Mouse (Mus musculus) thymus, adult 2 months (tissue): Measurements from ENCODE around the gene 6030408B16Rik. TPM values are rescaled to one million over a fixed set of nuclear protein-coding genes. Genes with fewer than 3 reads are reported as not detected.

Experiments used
- DNase-seq: peaks from one replicate; pipeline ENCODE4 v3.0.0; 2021
- H3K27ac ChIP-seq: fragments of 200-500 bp; 2 replicates; pipeline ENCODE4 v1.5.1; 2012; ENCODE audit warnings: low read length, control low read depth; ENCODE audit not compliant: control insufficient read depth, insufficient read depth
- H3K27me3 ChIP-seq: fragments of 200-500 bp; 2 replicates; pipeline ENCODE4 v1.6.1; 2012; ENCODE audit warnings: mild to moderate bottlenecking, low read length, moderate library complexity, mixed read lengths; ENCODE audit not compliant: control insufficient read depth, insufficient read depth
- H3K36me3 ChIP-seq: fragments of 200-500 bp; 2 replicates; pipeline ENCODE4 v1.6.1; 2012; ENCODE audit warnings: mild to moderate bottlenecking, low read length, moderate library complexity; ENCODE audit not compliant: control insufficient read depth, insufficient read depth
- H3K4me1 ChIP-seq: fragments of 200-500 bp; replicated peaks from 2 replicates; pipeline ENCODE4 v1.6.1; 2012; ENCODE audit warnings: low read length; ENCODE audit not compliant: control insufficient read depth, insufficient read depth
- H3K4me3 ChIP-seq: fragments of 200-500 bp; 2 replicates; pipeline ENCODE4 v1.5.1; 2012; ENCODE audit warnings: mild to moderate bottlenecking, low read length, control low read depth, moderate library complexity; ENCODE audit not compliant: control insufficient read depth, insufficient read depth
- CTCF ChIP-seq: fragments of 200-500 bp; IDR thresholded peaks from 2 replicates; pipeline ENCODE4 v1.5.1; 2012; ENCODE audit warnings: mild to moderate bottlenecking, control low read depth, low read length, moderate library complexity, borderline replicate concordance; ENCODE audit not compliant: control insufficient read depth, poor library complexity, insufficient read depth; ENCODE audit errors: extremely low read depth
- POLR2A ChIP-seq: fragments of 200-500 bp; IDR thresholded peaks from 2 replicates; pipeline ENCODE4 v1.6.1; 2012; ENCODE audit warnings: mild to moderate bottlenecking, low read length, control low read depth, moderate library complexity; ENCODE audit not compliant: control insufficient read depth, poor library complexity, insufficient read depth; ENCODE audit errors: extremely low read depth
- WGBS: fragments of 180-500 bp; shearing (Covaris S2); methylation state at CpG from one replicate; pipeline ENCODE4 v1.1.7; 2018; 5-methylcytosine and 5-hydroxymethylcytosine counted together
- polyA plus RNA-seq: library from polyadenylated mRNA; depleted of rRNA; stranded (reverse); fragments of >200 nt; gene quantifications from 2 replicates; pipeline ENCODE4 v1.2.3, GENCODE M21; 2012

6030408B16Rik gene
- polyA plus RNA-seq, 1 experiment, result 0.88 TPM

DNA sequence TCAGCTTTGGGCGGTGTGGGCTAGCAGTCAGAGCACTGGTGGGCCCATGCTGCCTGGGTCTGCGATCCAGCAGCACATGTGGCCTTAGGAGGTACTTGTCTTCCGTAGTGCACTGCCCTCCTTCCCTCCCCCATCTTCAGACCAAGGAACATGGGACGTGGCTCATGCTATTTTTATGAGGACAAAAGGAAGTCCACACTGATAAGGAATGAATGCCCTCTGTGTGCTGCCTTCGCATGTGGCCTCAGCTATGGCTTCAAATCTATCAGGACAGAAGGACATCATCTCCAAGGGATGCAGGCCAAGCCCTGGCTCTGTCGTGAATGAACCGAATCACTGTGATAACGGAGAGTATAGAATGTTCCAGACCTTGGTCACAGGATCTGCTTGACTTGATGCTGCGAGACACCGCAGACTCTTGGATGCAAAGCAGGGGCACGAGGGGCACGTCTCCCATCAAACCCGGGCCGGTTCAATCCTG lies 6.5 kb downstream of the 6030408B16Rik start:
- TF ChIP-seq POLR2A (no peak), CTCF (no peak)
- Histone ChIP-seq H3K4me1 (peaks cover 8% of the 10 kb centered on the region), H3K27me3 (no peaks in the 10 kb centered on the region), H3K27ac (no peak overlapping the region), H3K36me3 (no peaks in the 10 kb centered on the region), H3K4me3 (no peak overlapping the region)
- DNase-seq, result no peak
- 94% methylated on average over 14 of the region's 14 CpGs for WGBS

- Histone ChIP-seq H3K36me3 (no peaks in the 10 kb centered on the region), H3K27ac (no peak overlapping the region), H3K4me3 (no peak overlapping the region), H3K4me1 (peaks cover 6% of the 10 kb centered on the region), H3K27me3 (no peaks in the 10 kb centered on the region)
- no peak for DNase-seq
- TF ChIP-seq CTCF, result no peak
- no peak for TF ChIP-seq POLR2A
- WGBS, result 88% methylated on average over 6 of the region's 6 CpGs
These were observed 7.1 kb downstream of the 6030408B16Rik start for GRCm38 (mm10) chr15:101300128-101300527.

GRCm38 (mm10) chr15:101302201-101302600 lies 9.2 kb downstream of the 6030408B16Rik start:
- Histone ChIP-seq H3K4me1 (no peaks in the 10 kb centered on the region), H3K4me3 (no peak overlapping the region), H3K27ac (no peak overlapping the region), H3K36me3 (no peaks in the 10 kb centered on the region), H3K27me3 (no peaks in the 10 kb centered on the region)
- no peak for DNase-seq
- TF ChIP-seq POLR2A, result no peak
- TF ChIP-seq CTCF, result no peak
- WGBS, result 86% methylated on average over 3 of the region's 3 CpGs

DNA sequence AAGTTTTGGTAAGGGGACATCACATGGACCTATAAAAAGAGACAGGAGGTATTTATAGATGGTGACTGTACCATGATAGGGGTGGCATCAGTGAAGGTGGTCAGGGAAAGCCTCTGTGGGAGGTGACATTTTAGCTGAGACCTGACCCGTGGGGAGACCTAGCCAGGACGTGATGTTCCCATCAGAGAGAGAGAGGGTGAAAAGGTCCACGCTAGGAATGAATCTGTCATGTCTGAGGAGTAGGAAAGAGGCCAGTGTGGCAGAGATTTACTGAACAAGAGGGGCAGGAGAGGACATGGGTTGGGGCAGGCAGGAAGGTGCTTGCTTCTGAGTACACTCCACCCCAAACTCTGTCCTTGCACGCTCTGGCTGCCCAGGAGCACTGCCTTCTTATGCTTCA lies 10.8 kb downstream of the 6030408B16Rik start:
- no peak for TF ChIP-seq CTCF
- TF ChIP-seq POLR2A, result no peak
- WGBS, result 89% methylated on average over 4 of the region's 4 CpGs
- Histone ChIP-seq H3K4me3 (no peak overlapping the region), H3K27ac (no peak overlapping the region), H3K36me3 (no peaks in the 10 kb centered on the region), H3K4me1 (no peaks in the 10 kb centered on the region), H3K27me3 (no peaks in the 10 kb centered on the region)
- DNase-seq, result no peak

DNA sequence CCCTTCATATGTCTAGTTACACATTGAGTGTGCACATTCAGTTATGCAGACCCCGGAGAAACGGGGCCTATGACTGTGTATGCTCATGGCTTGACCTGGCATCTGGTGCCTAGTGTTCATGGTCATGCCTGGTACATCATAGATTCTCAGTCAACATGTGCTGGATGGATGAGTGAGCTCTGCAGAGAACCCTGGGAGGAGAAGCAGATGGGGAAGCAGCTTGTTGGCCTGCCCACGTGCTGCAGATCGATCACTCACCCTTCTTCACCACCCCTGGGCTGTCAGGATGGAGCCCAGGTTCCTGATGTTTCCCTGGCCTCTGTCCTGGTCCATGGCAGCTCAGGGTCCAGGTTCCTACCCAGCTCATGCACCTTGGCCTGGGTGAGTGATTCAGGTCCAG lies 13.4 kb downstream of the 6030408B16Rik start:
- Histone ChIP-seq H3K27ac (no peak overlapping the region), H3K4me3 (no peak overlapping the region), H3K36me3 (no peaks in the 10 kb centered on the region), H3K4me1 (no peaks in the 10 kb centered on the region), H3K27me3 (no peaks in the 10 kb centered on the region)
- WGBS, result 86% methylated on average over 4 of the region's 4 CpGs
- DNase-seq, result no peak
- TF ChIP-seq CTCF (no peak), POLR2A (no peak)

DNA sequence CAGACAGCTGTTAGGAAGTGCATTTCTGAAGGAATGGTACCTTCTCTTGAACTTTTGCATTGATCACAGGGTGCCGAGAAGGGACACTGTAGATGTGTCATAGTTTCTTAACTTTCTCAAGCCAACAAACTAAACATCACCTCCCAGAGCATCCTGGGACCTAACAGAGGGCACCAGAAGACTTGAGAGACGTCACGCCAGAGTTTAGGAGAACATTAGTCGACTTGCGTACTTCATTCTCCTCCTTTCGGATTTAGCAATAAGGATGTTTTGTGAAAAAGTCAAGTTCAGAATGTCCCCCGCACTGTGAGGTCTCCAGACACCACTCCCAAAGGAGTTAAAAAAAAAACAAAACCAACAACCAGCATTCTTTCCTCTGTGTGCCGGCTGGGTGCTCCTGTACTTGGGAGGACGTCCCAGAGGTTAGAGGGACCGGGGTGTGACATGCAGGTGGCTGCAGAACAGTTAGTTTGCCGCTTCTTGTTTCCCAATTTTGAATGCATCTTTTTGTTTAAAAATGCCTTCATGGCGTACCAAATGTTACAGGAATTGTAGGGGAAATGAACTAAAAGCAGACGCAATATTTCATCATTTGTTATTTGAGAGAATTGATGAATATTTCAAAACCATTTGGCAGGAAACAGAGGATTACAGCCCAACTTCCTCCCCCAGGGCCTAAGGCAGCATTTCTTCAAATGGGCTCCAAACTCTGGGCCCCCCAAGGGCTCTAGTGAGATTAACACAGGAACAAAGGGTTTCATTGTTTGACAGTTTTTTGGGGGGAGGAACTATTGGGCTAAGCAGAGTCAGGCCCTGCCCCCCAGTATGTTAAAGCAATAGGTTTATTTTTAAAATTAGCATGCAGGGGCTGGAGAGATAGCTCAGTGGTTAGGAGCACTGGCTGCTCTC lies 15.7 kb downstream of the 6030408B16Rik start:
- Histone ChIP-seq H3K27ac (no peak overlapping the region), H3K36me3 (no peaks in the 10 kb centered on the region), H3K27me3 (no peaks in the 10 kb centered on the region), H3K4me1 (no peaks in the 10 kb centered on the region), H3K4me3 (no peak overlapping the region)
- no peak for TF ChIP-seq POLR2A
- no peak for TF ChIP-seq CTCF
- DNase-seq, result no peak
- 77% methylated on average over 13 of the region's 13 CpGs for WGBS
